Mouse (Mus musculus) spleen, adult 2 months (tissue): ENCODE measurements at regions not wholly inside any gene's neighbourhood (a gene's known extent, or its start where the extent isn't known, plus 50 kb on each side); places are given as distances from the start of the nearest gene placed in this dataset.

Experiments
- DNase-seq, 2 experiments: peaks; one replicate each; pipeline versions ENCODE4 v3.0.0 to v3.0.0-alpha.2; 2012 to 2021; ENCODE audit warnings: low spot score in 2 of 2, low read depth in 1 of 2
- H3K27ac ChIP-seq: fragments of 200-500 bp; 2 replicates; pipeline ENCODE4 v1.5.1; 2012; ENCODE audit warnings: low read length, inconsistent platforms; ENCODE audit not compliant: insufficient read depth
- H3K27me3 ChIP-seq: fragments of 200-500 bp; 2 replicates; pipeline ENCODE4 v1.6.1; 2012; ENCODE audit warnings: mild to moderate bottlenecking, moderate library complexity, low read length, inconsistent platforms; ENCODE audit not compliant: control insufficient read depth, insufficient read depth
- H3K36me3 ChIP-seq: fragments of 200-500 bp; 2 replicates; pipeline ENCODE4 v1.6.1; 2012; ENCODE audit warnings: mild to moderate bottlenecking, low read length, inconsistent platforms; ENCODE audit not compliant: control insufficient read depth, insufficient read depth
- H3K4me1 ChIP-seq: fragments of 200-500 bp; 2 replicates; pipeline ENCODE4 v1.6.1; 2011; ENCODE audit warnings: inconsistent platforms; ENCODE audit not compliant: control insufficient read depth, insufficient read depth, insufficient read length
- H3K4me3 ChIP-seq: fragments of 200-500 bp; 2 replicates; pipeline ENCODE4 v1.5.1; 2011; ENCODE audit warnings: mild to moderate bottlenecking, inconsistent platforms; ENCODE audit not compliant: insufficient read depth, insufficient read length; ENCODE audit errors: extremely low read depth
- CTCF ChIP-seq: fragments of 200-500 bp; IDR thresholded peaks from 2 replicates; pipeline ENCODE4 v1.5.1; 2011; ENCODE audit warnings: mild to moderate bottlenecking, inconsistent platforms; ENCODE audit not compliant: insufficient read depth, insufficient read length, insufficient replicate concordance; ENCODE audit errors: extremely low read depth
- POLR2A ChIP-seq: fragments of 200-500 bp; IDR thresholded peaks from 2 replicates; pipeline ENCODE4 v1.6.1; 2011; ENCODE audit warnings: low read depth, low read length, inconsistent platforms
- WGBS: fragments of 180-500 bp; shearing (Covaris S2); methylation state at CpG from one replicate; pipeline ENCODE4 v1.1.7; 2018; 5-methylcytosine and 5-hydroxymethylcytosine counted together

DNA sequence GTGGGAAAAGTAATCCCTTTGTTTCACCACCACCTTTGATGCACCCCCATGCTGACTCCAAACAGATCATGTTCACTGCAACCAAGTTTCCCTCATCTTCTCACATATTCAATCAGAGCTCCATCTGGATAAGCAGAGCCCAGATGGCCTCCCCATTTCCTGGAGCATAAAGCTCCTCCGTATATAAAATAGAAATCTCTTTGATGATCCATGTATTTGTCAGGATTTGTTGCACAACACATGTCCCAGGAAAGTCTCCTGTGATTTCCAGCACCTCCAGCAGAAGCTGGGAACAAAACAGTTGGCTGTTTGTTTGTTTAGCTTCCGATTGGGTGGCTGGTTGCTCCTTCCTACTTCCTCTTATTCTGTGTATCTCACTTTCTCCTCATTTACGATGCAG, 364.9 kb downstream of the Mllt3 start:
- no peak for TF ChIP-seq CTCF
- no peak for TF ChIP-seq POLR2A
- DNase-seq = no peak
- no peaks in the 10 kb centered on the region for H3K27me3 ChIP-seq
- no peak overlapping the region for H3K4me3 ChIP-seq
- no peak overlapping the region for H3K27ac ChIP-seq
- no peaks in the 10 kb centered on the region for H3K36me3 ChIP-seq
- WGBS = 44% methylated on average over 3 of the region's 3 CpGs
- peaks cover 7% of the 10 kb centered on the region for H3K4me1 ChIP-seq

DNA sequence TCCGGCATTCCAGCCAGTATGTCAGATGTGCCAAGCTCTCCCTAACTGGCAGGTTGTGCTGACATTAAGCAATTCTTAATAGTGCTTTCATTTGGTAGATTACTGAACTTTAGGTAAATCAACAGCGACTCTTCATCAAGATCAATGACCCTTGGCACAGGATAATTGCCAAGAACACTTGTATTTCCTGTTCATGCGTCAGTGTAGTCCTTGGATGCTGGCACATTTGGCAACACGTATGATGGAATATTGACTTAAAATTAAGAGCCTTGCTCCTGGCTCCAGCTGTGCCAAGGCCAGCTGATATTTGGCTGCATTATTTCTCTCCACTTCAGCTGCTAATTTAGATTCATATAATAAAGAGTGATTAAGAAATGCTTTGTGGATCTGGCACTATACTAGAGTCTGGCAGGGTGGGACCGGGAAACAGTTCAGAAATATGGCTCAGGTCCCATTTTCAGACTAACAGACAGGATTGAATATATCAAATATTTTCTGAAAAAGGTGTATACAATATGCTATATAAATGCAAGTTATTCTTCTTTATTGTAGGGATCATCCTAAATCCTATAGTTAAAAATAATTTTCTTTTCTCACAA, 365.5 kb downstream of the Mllt3 start:
- TF ChIP-seq CTCF (no peak), POLR2A (no peak)
- no peak for DNase-seq
- WGBS = 93% methylated on average over 5 of the region's 5 CpGs
- Histone ChIP-seq H3K36me3 (no peaks in the 10 kb centered on the region), H3K4me1 (peaks cover 7% of the 10 kb centered on the region), H3K27me3 (no peaks in the 10 kb centered on the region), H3K27ac (no peak overlapping the region), H3K4me3 (no peak overlapping the region)

DNA sequence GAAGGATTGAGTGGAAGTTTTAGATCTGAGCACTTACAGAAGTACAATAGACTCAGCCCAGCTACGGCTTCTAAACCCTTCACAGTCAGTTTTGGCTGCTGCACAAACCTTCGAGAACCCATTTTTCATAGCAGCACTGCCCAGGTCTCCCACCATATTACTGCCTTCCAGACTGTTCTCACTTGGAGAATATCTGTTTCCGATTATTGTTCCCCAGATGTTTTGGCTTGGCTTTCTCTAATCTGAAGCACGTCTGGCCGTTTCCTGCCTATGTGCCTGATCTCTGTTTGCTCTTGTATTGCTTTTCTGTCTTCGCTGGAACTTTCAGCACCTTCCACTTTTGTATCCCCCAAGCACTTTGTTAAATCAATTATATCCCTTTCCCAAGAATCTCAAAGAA, 368.0 kb downstream of the Mllt3 start:
- no peak for DNase-seq
- no peak overlapping the region for H3K4me3 ChIP-seq
- H3K27me3 ChIP-seq = no peaks in the 10 kb centered on the region
- WGBS = 89% methylated on average over 6 of the region's 6 CpGs
- H3K36me3 ChIP-seq = no peaks in the 10 kb centered on the region
- H3K4me1 ChIP-seq = peaks cover 7% of the 10 kb centered on the region
- no peak overlapping the region for H3K27ac ChIP-seq
- TF ChIP-seq POLR2A (no peak), CTCF (no peak)

DNA sequence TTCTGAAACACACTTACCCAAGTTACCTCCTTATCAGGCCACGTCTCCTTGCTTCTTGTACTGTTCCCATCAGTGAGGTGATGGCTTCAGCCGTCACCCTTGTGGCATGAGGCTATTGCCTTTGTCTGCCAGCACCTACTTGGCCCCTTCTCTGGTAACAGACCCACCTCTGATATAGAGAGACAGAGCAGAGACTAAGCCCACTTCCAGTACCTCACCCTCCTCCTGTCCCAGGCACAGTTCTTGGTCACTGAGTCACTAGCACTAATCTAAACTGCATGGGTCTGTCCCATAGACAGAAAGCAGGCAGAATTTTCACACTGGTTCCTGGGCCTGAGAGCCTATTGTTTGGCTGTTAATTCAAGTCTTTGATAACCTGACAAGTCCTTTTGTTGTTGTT, 370.3 kb downstream of the Mllt3 start:
- Histone ChIP-seq H3K4me1 (no peaks in the 10 kb centered on the region), H3K36me3 (no peaks in the 10 kb centered on the region), H3K27ac (no peak overlapping the region), H3K27me3 (no peaks in the 10 kb centered on the region), H3K4me3 (no peak overlapping the region)
- TF ChIP-seq CTCF (no peak), POLR2A (no peak)
- no peak for DNase-seq
- 87% methylated on average over 2 of the region's 2 CpGs for WGBS

- H3K27me3 ChIP-seq = no peaks in the 10 kb centered on the region
- no peaks in the 10 kb centered on the region for H3K36me3 ChIP-seq
- no peak for TF ChIP-seq CTCF
- TF ChIP-seq POLR2A = no peak
- no peak for DNase-seq
- H3K4me3 ChIP-seq = no peak overlapping the region
- H3K27ac ChIP-seq = no peak overlapping the region
- H3K4me1 ChIP-seq = no peaks in the 10 kb centered on the region
- 37% methylated on average over 4 of the region's 4 CpGs for WGBS
Observed at GRCm38 (mm10) chr4:87658316-87658715, 374.8 kb downstream of the Mllt3 start.

DNA sequence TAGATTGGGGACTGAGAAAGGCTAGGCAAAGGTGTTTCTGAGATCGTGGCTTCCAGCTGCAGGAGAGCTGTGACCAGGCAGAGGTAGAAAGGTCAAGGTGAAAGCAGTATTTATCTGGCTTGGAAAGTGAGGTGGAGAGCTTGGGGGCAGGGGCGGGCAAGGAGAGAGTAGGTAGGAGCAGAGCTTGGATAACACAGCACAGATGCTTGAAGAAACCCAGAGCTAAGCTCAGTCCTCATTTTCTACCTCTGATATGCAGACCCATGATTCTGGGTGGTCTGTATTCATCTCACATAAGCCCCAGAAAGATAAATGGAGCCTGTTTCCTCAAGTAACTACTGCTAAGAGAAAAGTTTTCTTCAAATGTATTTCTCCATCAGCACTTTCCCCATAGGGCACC, 375.3 kb downstream of the Mllt3 start:
- H3K27ac ChIP-seq = no peak overlapping the region
- no peak for TF ChIP-seq CTCF
- no peak for TF ChIP-seq POLR2A
- WGBS = 82% methylated on average over 2 of the region's 2 CpGs
- H3K4me3 ChIP-seq = no peak overlapping the region
- H3K36me3 ChIP-seq = no peaks in the 10 kb centered on the region
- DNase-seq = no peak
- no peaks in the 10 kb centered on the region for H3K27me3 ChIP-seq
- H3K4me1 ChIP-seq = no peaks in the 10 kb centered on the region

GRCm38 (mm10) chr4:87653440-87654165, 379.6 kb downstream of the Mllt3 start:
- WGBS = 70% methylated on average over 5 of the region's 5 CpGs
- Histone ChIP-seq H3K36me3 (no peaks in the 10 kb centered on the region), H3K27me3 (no peaks in the 10 kb centered on the region), H3K27ac (no peak overlapping the region), H3K4me1 (peaks cover under 1% of the 10 kb centered on the region; the same call in 1 of the 2 replicates), H3K4me3 (no peak overlapping the region)
- DNase-seq = no peak
- TF ChIP-seq POLR2A = no peak
- TF ChIP-seq CTCF = no peak
